Mouse (Mus musculus) kidney, adult 2 months (tissue): ENCODE measurements around the gene Oas1e.

Experiments
- CTCF ChIP-seq: fragments of 200-500 bp; conservative IDR thresholded peaks from 2 replicates; pipeline ENCODE4 v1.5.1; 2011; ENCODE audit warnings: low read depth, mild to moderate bottlenecking, control low read depth, low read length, moderate library complexity, mixed read lengths; ENCODE audit not compliant: insufficient read depth, insufficient read length
- POLR2A ChIP-seq: fragments of 200-500 bp; IDR thresholded peaks from one replicate; pipeline ENCODE4 v1.6.1; 2011; ENCODE audit warnings: low read depth, low read length, control low read depth

DNA sequence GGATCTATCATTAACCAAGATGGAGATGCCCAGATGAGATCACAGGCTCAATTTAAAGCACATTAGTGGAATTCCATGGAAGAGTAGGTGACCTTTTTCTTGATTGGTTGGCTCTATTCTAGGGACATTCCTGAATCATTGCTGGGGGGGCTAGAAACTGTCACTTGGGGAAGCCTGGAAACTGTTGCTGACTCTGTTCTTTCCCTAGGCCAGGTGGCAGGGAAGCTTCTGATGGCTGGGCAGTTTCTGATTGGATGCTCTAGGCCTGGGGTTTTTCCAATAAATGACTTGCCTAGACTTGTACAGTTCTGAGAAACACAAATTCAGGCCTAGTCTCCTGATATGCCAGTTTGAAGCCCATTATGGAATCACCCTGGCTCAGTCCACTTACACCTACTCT is 23.7 kb upstream of the Oas1e start:
- TF ChIP-seq POLR2A (no peak), CTCF (no peak)
